Comparison of ENCODE assay signal across 8 mouse cellular contexts in genomic region chr10:81430831-81431525, GRCm38 (mm10). TPM values are rescaled to one million over a fixed set of nuclear protein-coding genes. Genes with fewer than 3 reads are reported as not detected.
DNase-seq lines count a peak whose midpoint lies in the region; ATAC-seq and TF ChIP-seq lines count a peak whose summit lies in the region.

No protein-coding gene starts in this region.

- TF ChIP-seq CTCF in cortical plate, adult 2 months (IDR thresholded peaks at IDR 0.05; ENCODE audit: extremely low read depth, insufficient read depth, low read length): no peak

- H3K4me2 ChIP-seq in heart, embryonic 13.5 days: peak overlapping the region; percentile 93
- peak overlapping the region; percentile 97 for H3K4me2 ChIP-seq in lung, embryonic 15.5 days

- no peaks in the 10 kb centered on the region for H3K36me3 ChIP-seq in heart, embryonic 13.5 days
- H3K36me3 ChIP-seq in lung, embryonic 15.5 days: no peaks in the 10 kb centered on the region

- peak; percentile 52; the same call in 1 of the 2 replicates for TF ChIP-seq POLR2A in cortical plate, adult 2 months (IDR thresholded peaks at IDR 0.05; ENCODE audit: extremely low read depth, insufficient read depth, low read length)

- H3K9me3 ChIP-seq in heart, embryonic 13.5 days: no peaks in the 10 kb centered on the region
- no peaks in the 10 kb centered on the region for H3K9me3 ChIP-seq in lung, embryonic 15.5 days

- ATAC-seq in heart, embryonic 13.5 days (ENCODE audit: extremely low read depth, insufficient number of reproducible peaks, low FRiP score, low TSS enrichment): no peak; the same call in 1 of the 2 replicates
- ATAC-seq in lung, embryonic 15.5 days (ENCODE audit: borderline replicate concordance, extremely low read depth, low FRiP score, low TSS enrichment): 0 out of 2 replicates have a peak, but pooled peaks have one; percentile 2

- H3K9ac ChIP-seq in heart, embryonic 13.5 days: peak overlapping the region; percentile 93
- peak overlapping the region; percentile 77 for H3K9ac ChIP-seq in lung, embryonic 15.5 days

- 2% methylated on average over 66 of the region's 70 CpGs for WGBS in heart, embryonic 13.5 days
- WGBS in lung, embryonic 15.5 days: 3% methylated on average over 25 of the region's 70 CpGs

- H3K4me3 ChIP-seq in cortical plate, adult 2 months (ENCODE audit: insufficient read depth, low read length): peak overlapping the region; percentile 52
- H3K4me3 ChIP-seq in heart, embryonic 13.5 days: peak overlapping the region; percentile 81
- H3K4me3 ChIP-seq in lung, embryonic 15.5 days: peak overlapping the region; percentile 80

- DNase-seq in 416B (ENCODE audit: low read depth) (peak; percentile 32), adipocyte (ENCODE audit: low spot score) (no peak)
- DNase-seq in Muller cell, postnatal 12 days (ENCODE audit: inconsistent ontology term): peak; percentile 67
- peak; percentile 82 for DNase-seq in kidney, postnatal 10 days
- peak; percentile 79 for DNase-seq in right cerebral cortex, postnatal 25 days

- H3K27me3 ChIP-seq in heart, embryonic 13.5 days (replicated peaks): peaks cover 9% of the 10 kb centered on the region; the same call in 1 of the 2 replicates
- 0 out of 2 replicates have a peak, but pooled peaks cover 3% of the 10 kb centered on the region for H3K27me3 ChIP-seq in lung, embryonic 15.5 days

- peak overlapping the region; percentile 95 for H3K27ac ChIP-seq in cortical plate, adult 2 months (ENCODE audit: insufficient read depth, low read length)
- H3K27ac ChIP-seq in heart, embryonic 13.5 days (replicated peaks): peak overlapping the region; percentile 97
- H3K27ac ChIP-seq in lung, embryonic 15.5 days: peak overlapping the region; percentile 97

- H3K4me1 ChIP-seq in cortical plate, adult 2 months (ENCODE audit: control insufficient read depth, insufficient read depth, low read length): peaks cover 5% of the 10 kb centered on the region
- peaks cover 53% of the 10 kb centered on the region for H3K4me1 ChIP-seq in heart, embryonic 13.5 days
- H3K4me1 ChIP-seq in lung, embryonic 15.5 days: peaks cover 52% of the 10 kb centered on the region

RNA-seq across cellular contexts. Expression of gene Nfic, which starts 24.5 kb away (rescaled TPM):
- 52.2 and 54.5 TPM in 2 replicates for polyA plus RNA-seq in cortical plate, adult 2 months (2012; rRNA removed)
- polyA plus RNA-seq in heart, embryonic 13.5 days (2015; fragmentation: Nextera tagmentation; extraction: Ambion mirVana): 56.6 and 57.4 TPM in 2 replicates
- 86.0 and 87.2 TPM in 2 replicates for polyA plus RNA-seq in lung, embryonic 15.5 days (2015; fragmentation: Nextera tagmentation; extraction: Ambion mirVana)

RNA-seq across cellular contexts. Expression of gene Smim24, which starts 38.1 kb away (rescaled TPM):
- 2.5 and 3.0 TPM in 2 replicates for polyA plus RNA-seq in cortical plate, adult 2 months (2012; rRNA removed)
- 2.7 and 3.1 TPM in 2 replicates for polyA plus RNA-seq in heart, embryonic 13.5 days (2015; fragmentation: Nextera tagmentation; extraction: Ambion mirVana)
- polyA plus RNA-seq in lung, embryonic 15.5 days (2015; fragmentation: Nextera tagmentation; extraction: Ambion mirVana): 4.4 TPM in 2 replicates

RNA-seq across cellular contexts. Expression of gene Gm48552, which starts 42.2 kb away (rescaled TPM):
- polyA plus RNA-seq in cortical plate, adult 2 months (2012; rRNA removed): 6.8 and 7.8 TPM in 2 replicates
- 0.82 and 1.1 TPM in 2 replicates for polyA plus RNA-seq in heart, embryonic 13.5 days (2015; fragmentation: Nextera tagmentation; extraction: Ambion mirVana)
- 0.45 and 2.3 TPM in 2 replicates for polyA plus RNA-seq in lung, embryonic 15.5 days (2015; fragmentation: Nextera tagmentation; extraction: Ambion mirVana)

RNA-seq across cellular contexts. Expression of gene Gm48551, which starts 46.7 kb away (rescaled TPM):
- polyA plus RNA-seq in cortical plate, adult 2 months (2012; rRNA removed): 5.8 and 5.9 TPM in 2 replicates
- 2.1 and 2.3 TPM in 2 replicates for polyA plus RNA-seq in heart, embryonic 13.5 days (2015; fragmentation: Nextera tagmentation; extraction: Ambion mirVana)
- 1.6 and 2.7 TPM in 2 replicates for polyA plus RNA-seq in lung, embryonic 15.5 days (2015; fragmentation: Nextera tagmentation; extraction: Ambion mirVana)

RNA-seq across cellular contexts. Expression of gene Dohh, which starts 46.8 kb away (rescaled TPM):
- polyA plus RNA-seq in cortical plate, adult 2 months (2012; rRNA removed): 106 and 108 TPM in 2 replicates
- polyA plus RNA-seq in heart, embryonic 13.5 days (2015; fragmentation: Nextera tagmentation; extraction: Ambion mirVana): 69.7 and 73.6 TPM in 2 replicates
- 75.9 and 79.8 TPM in 2 replicates for polyA plus RNA-seq in lung, embryonic 15.5 days (2015; fragmentation: Nextera tagmentation; extraction: Ambion mirVana)
